Mouse (Mus musculus) erythroblast, embryonic 14.5 days (primary cell): Measurements from ENCODE around the gene Flvcr2. TPM values are rescaled to one million over a fixed set of nuclear protein-coding genes. Genes with fewer than 3 reads are reported as not detected.

Experiments
- H3K27me3 ChIP-seq: 2 replicates; pipeline ENCODE4 v1.6.1; 2012; ENCODE audit warnings: inconsistent platforms; ENCODE audit not compliant: control insufficient read depth
- H3K36me3 ChIP-seq: 2 replicates; pipeline ENCODE4 v1.6.1; 2012; ENCODE audit warnings: mild to moderate bottlenecking, inconsistent platforms; ENCODE audit not compliant: control insufficient read depth
- H3K4me1 ChIP-seq: 2 replicates; pipeline ENCODE4 v1.6.1; 2012; ENCODE audit warnings: inconsistent platforms; ENCODE audit not compliant: control insufficient read depth
- H3K4me3 ChIP-seq: replicated peaks from 2 replicates; pipeline ENCODE3; 2012; ENCODE audit warnings: moderate library complexity, mild to moderate bottlenecking, inconsistent platforms
- H3K9me3 ChIP-seq: 2 replicates; pipeline ENCODE4 v1.6.1; 2012; ENCODE audit warnings: low read length, inconsistent platforms, mixed read lengths; ENCODE audit not compliant: control insufficient read depth
- GATA1 ChIP-seq: IDR thresholded peaks from 2 replicates; pipeline ENCODE4 v1.6.1; 2012; ENCODE audit warnings: low read length, inconsistent platforms, mixed read lengths
- TAL1 ChIP-seq: IDR thresholded peaks from 3 replicates; pipeline ENCODE4 v1.6.1; 2012; ENCODE audit warnings: low read length, inconsistent platforms, mixed read lengths
- polyA plus RNA-seq: library from polyadenylated mRNA; stranded (reverse); fragments of >175 nt; gene quantifications from 2 replicates; pipeline ENCODE4 v1.2.3, GENCODE M21; 2012

Flvcr2 gene
- polyA plus RNA-seq, 1 experiment: not detected

DNA sequence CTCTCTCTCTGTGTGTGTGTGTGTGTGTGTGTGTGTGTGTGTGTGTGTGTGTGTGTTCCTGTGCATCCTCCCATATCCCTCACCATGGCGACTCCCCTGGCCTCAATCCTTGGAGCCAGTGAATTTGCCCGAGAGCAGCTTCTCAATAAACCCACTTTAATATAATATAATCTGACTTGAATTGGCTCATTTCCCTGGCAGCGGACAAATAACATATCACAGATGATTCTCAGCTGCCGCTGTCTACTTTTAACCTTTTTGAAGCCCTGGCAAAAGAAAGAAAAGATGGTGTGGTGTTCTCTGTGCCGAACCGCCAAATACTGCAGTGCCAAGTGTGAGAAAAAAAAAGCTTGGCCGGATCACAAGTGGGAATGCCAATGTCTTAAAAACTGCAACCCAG, 18.2 kb upstream of the Flvcr2 start:
- no peaks in the 10 kb centered on the region for H3K9me3 ChIP-seq
- H3K4me3 ChIP-seq: no peak overlapping the region
- H3K36me3 ChIP-seq: no peaks in the 10 kb centered on the region
- H3K27me3 ChIP-seq: no peaks in the 10 kb centered on the region
- TF ChIP-seq GATA1 (no peak), TAL1 (no peak)
- no peaks in the 10 kb centered on the region for H3K4me1 ChIP-seq

DNA sequence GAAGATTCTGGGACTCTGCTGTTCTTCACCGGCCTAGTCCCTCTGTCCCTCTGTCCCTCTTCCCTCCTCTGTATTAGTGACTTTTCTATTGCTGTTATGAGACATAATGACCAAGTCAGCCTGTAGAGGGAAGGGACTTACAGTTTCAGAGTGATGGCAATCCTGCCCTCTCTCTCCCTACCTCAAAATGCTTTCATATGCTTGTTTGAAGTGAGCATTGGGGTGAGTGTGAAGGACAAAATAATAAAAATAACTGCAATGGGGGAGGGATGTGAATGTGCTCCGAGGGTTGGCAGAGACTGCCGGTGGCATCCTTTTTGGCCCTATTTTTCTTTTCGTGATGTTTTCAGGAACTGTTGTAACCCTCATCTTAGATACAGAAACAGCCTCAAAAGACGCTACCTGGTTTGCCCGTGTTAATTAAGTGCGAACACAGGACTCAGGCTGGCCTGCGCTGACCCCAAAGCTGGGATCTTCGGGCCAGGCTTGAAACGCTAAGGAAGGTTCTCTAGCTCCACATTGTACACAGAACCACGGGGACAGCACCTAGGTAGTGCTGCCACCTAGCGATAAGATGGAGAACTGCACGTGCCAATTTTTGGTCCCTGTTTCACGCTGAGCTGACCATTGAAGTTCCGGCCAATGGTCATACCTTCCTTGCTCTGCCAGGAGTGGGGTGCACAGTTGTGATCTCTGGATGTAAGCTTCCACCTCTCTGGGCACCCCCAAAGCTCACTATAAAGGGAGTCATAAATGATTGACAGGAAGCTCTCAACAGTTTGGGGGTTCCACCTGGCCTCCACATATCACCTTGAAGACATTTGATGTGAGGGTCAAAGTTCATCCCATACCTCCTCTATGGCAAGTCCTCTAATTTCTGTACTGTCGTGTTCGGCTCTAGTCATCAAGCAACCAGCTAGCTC, 17.1 kb upstream of the Flvcr2 start:
- no peak for TF ChIP-seq TAL1
- TF ChIP-seq GATA1: no peak
- no peaks in the 10 kb centered on the region for H3K36me3 ChIP-seq
- no peak overlapping the region for H3K4me3 ChIP-seq
- H3K4me1 ChIP-seq: no peaks in the 10 kb centered on the region
- H3K9me3 ChIP-seq: no peaks in the 10 kb centered on the region
- H3K27me3 ChIP-seq: no peaks in the 10 kb centered on the region

DNA sequence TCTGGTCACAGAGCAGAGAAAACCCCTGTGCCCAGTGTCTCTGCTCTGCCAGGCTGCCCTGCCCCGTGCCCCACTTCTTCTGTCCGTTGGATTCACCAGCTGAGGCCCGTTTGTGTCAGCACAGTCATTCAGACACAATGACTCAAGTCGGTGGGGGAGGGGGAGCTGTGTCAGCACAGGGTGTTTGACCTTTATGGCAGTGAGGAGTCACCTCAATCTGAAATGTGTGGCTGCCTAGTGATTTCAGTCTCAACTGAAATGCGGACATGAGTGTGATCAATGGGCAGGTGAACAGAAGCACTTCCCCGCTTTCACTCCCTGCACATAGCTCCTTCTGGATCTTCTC, 16.4 kb upstream of the Flvcr2 start:
- H3K4me3 ChIP-seq: no peak overlapping the region
- no peaks in the 10 kb centered on the region for H3K27me3 ChIP-seq
- H3K36me3 ChIP-seq: no peaks in the 10 kb centered on the region
- TF ChIP-seq TAL1 (no peak), GATA1 (no peak)
- no peaks in the 10 kb centered on the region for H3K9me3 ChIP-seq
- H3K4me1 ChIP-seq: no peaks in the 10 kb centered on the region

DNA sequence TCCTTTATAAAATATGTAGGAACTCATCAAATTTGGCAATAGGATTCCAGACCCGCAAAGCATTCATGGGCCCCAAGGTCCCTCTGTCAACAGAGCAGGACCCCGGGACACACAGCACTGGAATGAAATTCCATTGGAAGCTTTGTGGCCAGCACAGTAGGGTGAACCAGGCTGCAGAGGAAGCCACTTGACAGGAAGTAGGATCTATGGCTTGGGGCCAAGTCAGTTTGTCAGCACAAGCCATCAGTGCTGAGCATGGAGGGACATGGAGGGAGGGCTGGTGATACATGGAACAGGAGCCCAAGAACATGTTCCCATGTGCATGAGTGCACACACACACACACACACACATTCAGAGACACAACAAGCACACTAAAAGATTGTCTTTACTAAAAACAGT, 10.1 kb upstream of the Flvcr2 start:
- H3K27me3 ChIP-seq: no peaks in the 10 kb centered on the region
- H3K36me3 ChIP-seq: no peaks in the 10 kb centered on the region
- no peaks in the 10 kb centered on the region for H3K4me1 ChIP-seq
- no peak overlapping the region for H3K4me3 ChIP-seq
- TF ChIP-seq GATA1 (no peak), TAL1 (no peak)
- H3K9me3 ChIP-seq: no peaks in the 10 kb centered on the region

DNA sequence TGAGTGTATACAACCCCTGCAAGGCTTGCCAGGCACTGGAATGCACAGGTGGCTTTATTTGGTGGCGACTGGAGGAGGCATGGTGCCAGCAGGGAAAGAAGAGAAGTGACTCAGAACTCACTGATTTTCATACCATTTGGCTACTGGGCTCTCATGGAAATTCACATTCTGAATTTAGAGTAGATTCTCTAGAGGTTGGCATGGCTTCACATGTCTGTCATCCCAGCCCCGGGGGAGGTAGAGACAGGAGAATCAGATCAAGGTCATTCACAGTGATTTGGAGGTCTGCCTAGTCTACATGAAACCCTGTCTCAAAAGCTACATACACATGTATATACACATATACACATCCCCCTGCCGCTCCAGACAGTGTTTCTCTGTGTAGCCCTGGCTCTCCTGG, 9.4 kb upstream of the Flvcr2 start:
- Histone ChIP-seq H3K4me3 (no peak overlapping the region), H3K36me3 (no peaks in the 10 kb centered on the region), H3K9me3 (no peaks in the 10 kb centered on the region), H3K27me3 (no peaks in the 10 kb centered on the region), H3K4me1 (no peaks in the 10 kb centered on the region)
- TF ChIP-seq GATA1 (no peak), TAL1 (no peak)

DNA sequence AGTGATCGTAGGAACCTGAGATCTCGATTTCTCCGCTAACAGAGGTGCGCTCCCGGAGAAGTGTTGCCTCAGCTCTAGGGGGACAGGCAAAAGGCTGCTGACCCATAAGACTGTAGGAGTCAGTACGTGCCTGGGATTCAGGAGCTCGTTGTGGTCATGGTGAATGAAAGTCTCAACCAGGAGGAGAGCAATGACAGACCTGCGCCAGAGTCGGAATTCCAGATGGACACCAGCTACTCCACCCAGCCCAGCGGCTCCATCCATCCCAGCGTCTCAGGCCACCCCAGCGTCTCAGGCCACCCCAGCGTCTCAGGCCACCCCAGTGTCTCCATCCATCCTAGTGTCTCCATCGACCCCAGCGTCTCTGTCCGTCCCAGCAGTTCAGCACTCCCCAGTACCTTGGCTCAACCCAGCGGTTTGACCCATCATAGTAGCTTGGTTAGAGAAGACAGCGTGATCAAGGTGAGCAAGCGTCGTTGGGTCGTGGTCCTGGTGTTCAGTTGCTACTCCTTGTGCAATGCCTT, 419 bp downstream of the Flvcr2 start:
- TF ChIP-seq GATA1 (no peak), TAL1 (no peak)
- peaks cover 2% of the 10 kb centered on the region for H3K4me1 ChIP-seq
- no peaks in the 10 kb centered on the region for H3K9me3 ChIP-seq
- peak overlapping the region; percentile 47 for H3K4me3 ChIP-seq
- H3K36me3 ChIP-seq: no peaks in the 10 kb centered on the region
- peaks cover 24% of the 10 kb centered on the region for H3K27me3 ChIP-seq

DNA sequence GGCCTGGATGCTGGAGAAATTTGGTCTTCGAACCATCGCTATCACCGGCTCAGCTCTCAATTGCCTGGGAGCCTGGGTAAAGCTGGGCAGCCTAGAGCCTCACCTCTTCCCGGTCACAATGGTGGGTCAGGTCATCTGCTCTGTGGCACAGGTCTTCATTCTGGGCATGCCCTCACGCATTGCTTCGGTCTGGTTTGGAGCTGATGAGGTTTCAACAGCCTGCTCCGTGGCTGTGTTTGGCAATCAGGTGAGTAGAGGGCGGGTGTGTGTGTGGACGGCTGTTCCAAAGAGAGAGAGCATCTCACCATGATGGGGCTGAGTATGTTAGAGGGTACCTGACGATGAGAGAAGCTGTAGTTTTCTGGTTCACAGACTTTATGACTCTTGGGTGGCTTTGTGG, 1.0 kb downstream of the Flvcr2 start:
- TF ChIP-seq GATA1 (no peak), TAL1 (no peak)
- no peaks in the 10 kb centered on the region for H3K9me3 ChIP-seq
- peaks cover 24% of the 10 kb centered on the region for H3K27me3 ChIP-seq
- no peaks in the 10 kb centered on the region for H3K36me3 ChIP-seq
- peaks cover 2% of the 10 kb centered on the region for H3K4me1 ChIP-seq
- H3K4me3 ChIP-seq: peak overlapping the region; percentile 47

DNA sequence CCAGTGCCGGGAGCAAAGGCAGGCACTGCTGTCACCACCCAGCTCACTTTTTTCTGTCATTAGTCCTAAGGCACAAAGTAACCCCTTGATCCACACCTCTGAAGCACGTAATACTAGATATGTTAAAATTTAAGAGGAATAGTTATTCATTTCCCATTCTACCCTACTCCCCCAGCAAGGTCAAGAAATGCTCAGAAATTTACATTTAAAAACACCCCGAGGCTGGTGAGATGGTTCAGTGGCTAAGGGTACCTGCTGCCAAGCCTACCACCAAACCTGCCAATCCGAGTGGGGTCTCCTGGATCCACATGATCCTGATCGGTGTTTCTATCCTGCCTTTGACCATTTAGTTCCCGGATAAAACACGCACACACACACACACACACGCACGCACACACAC, 3.5 kb downstream of the Flvcr2 start:
- Histone ChIP-seq H3K4me3 (no peak overlapping the region), H3K9me3 (no peaks in the 10 kb centered on the region), H3K36me3 (no peaks in the 10 kb centered on the region), H3K27me3 (peaks cover 24% of the 10 kb centered on the region), H3K4me1 (peaks cover 2% of the 10 kb centered on the region)
- TF ChIP-seq TAL1 (no peak), GATA1 (no peak)

DNA sequence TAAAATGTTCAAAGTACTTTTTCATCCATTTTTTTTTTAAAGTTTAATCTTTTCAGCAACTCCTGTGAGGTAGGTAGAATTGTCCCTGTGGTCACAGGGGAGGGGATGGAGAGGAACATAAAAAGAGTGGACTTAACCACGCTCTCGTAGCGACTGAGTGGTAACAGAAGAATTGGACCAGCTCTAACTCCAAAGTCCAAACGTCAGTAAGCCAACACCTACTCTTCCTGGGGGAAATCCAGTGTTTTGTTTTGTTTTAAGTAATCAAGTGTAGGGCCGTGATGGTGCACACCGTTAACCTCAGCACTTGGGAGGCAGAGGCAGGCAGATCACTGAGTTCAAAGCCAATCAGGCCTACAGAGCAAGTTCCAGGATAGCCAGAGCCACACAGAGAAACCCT, 5.8 kb downstream of the Flvcr2 start:
- Histone ChIP-seq H3K36me3 (no peaks in the 10 kb centered on the region), H3K4me3 (no peak overlapping the region), H3K4me1 (no peaks in the 10 kb centered on the region), H3K27me3 (peaks cover 4% of the 10 kb centered on the region), H3K9me3 (no peaks in the 10 kb centered on the region)
- no peak for TF ChIP-seq TAL1

DNA sequence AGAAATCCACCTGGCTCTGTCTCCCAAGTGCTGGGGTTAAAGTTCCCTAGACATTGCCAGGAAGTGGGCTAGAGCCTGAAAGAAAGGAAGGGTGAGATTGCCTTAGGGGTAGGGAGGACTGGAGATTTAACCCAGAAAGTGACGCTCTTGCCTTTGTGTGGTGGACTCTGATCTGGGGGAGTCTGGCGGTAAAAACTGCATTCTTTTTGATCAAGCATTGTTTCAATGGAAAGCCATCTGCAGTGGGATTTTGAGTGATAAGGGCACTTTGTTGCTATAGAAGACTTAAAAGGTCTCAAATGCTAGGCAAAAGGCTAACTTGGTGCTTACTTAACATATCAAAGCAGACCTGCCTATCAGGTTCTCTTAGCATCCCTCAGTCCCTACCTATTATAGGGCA, 6.9 kb downstream of the Flvcr2 start:
- Histone ChIP-seq H3K36me3 (no peaks in the 10 kb centered on the region), H3K9me3 (no peaks in the 10 kb centered on the region), H3K27me3 (no peaks in the 10 kb centered on the region), H3K4me3 (no peak overlapping the region), H3K4me1 (no peaks in the 10 kb centered on the region)
- TF ChIP-seq GATA1 (no peak), TAL1 (no peak)
